Mouse (Mus musculus): ENCODE data around the gene Vmn1r87. TPM values are rescaled to one million over a fixed set of nuclear protein-coding genes. Genes with fewer than 3 reads are reported as not detected.
"Not testable (repeated sequence)": the region's sequence is repeated elsewhere in the genome, so short reads cannot be mapped to it uniquely, and the experiment has no call there.

Vmn1r87 gene
- total RNA-seq (2021): not detected
- long read RNA-seq, experiment 1: 0 reads
- long read RNA-seq, experiment 2: 0 reads

GRCm38 (mm10) chr7:13140057-13140456 is at the start of gene Vmn1r87:
Gene Vmn1r87, minus strand, starts transcription at chr7:13140157.
- DNase-seq: no peak

- DNase-seq: no peak
Observed at GRCm38 (mm10) chr7:13159268-13159667, 19.3 kb upstream of the Vmn1r87 start, which contains the start of gene Vmn1r88. Gene Vmn1r88, plus strand, starts transcription at chr7:13159568.

GRCm38 (mm10) chr7:13137340-13137739 is 2.6 kb downstream of the Vmn1r87 start:
- DNase-seq: no peak

GRCm38 (mm10) chr7:13131856-13132255 is 8.1 kb downstream of the Vmn1r87 start:
- DNase-seq: no peak

- DNase-seq: not testable (repeated sequence)
Observed at GRCm38 (mm10) chr7:13123554-13124153, 16.3 kb downstream of the Vmn1r87 start.

- DNase-seq: no peak
Observed at GRCm38 (mm10) chr7:13119817-13120216, 20.1 kb downstream of the Vmn1r87 start, which contains the start of gene Vmn1r86. Gene Vmn1r86, minus strand, starts transcription at chr7:13119917.

GRCm38 (mm10) chr7:13095073-13095472 is 44.9 kb downstream of the Vmn1r87 start, which contains the start of gene Vmn1r85:
Gene Vmn1r85, minus strand, starts transcription at chr7:13095173.
- DNase-seq: no peak

Other genes starting within 250 kb of the Vmn1r87 start
- gene Zscan22, start 242.3 kb downstream of the Vmn1r87 start, total RNA-seq (2021): 1 to 10 TPM; 2.9 to 4.5 TPM
- 100 to 1,000 TPM; 858 to 886 TPM for gene Rps5, start 217.9 kb downstream of the Vmn1r87 start, total RNA-seq (2021)
- under 1 TPM; 0.26 to 0.34 TPM for gene Rnf225, start 212.7 kb downstream of the Vmn1r87 start, total RNA-seq (2021)
- gene Zfp324, start 174.3 kb downstream of the Vmn1r87 start, total RNA-seq (2021): 1 to 10 TPM; 2.8 to 4.8 TPM
- gene Zfp446, start 162.3 kb downstream of the Vmn1r87 start, total RNA-seq (2021): 1 to 10 TPM; 2.1 to 3.8 TPM
- under 1 TPM in 1 of 2 experiments, not detected in 1; 0.16 TPM for gene Slc27a5, start 142.0 kb downstream of the Vmn1r87 start, total RNA-seq (2021)
- gene Trim28, start 141.0 kb downstream of the Vmn1r87 start, total RNA-seq (2021): 100 to 1,000 TPM; 118 to 161 TPM
- 1 to 10 TPM; 5.5 to 6.6 TPM for gene Zbtb45, start 130.1 kb downstream of the Vmn1r87 start, total RNA-seq (2021)
- 100 to 1,000 TPM; 114 to 123 TPM for gene Chmp2a, start 105.3 kb downstream of the Vmn1r87 start, total RNA-seq (2021)
- 100 to 1,000 TPM; 153 to 168 TPM for gene Ube2m, start 101.9 kb downstream of the Vmn1r87 start, total RNA-seq (2021)
- 1 to 10 TPM; 1.2 to 1.5 TPM for gene Mzf1, start 85.4 kb downstream of the Vmn1r87 start, total RNA-seq (2021)
- gene Vmn1r85, start 45.0 kb downstream of the Vmn1r87 start, total RNA-seq (2021): not detected
- not detected for gene Vmn1r86, start 20.2 kb downstream of the Vmn1r87 start, total RNA-seq (2021)
- under 1 TPM; 0.07 to 0.11 TPM for gene Vmn1r88, start 19.4 kb upstream of the Vmn1r87 start, total RNA-seq (2021)
- gene Vmn1r89, start 72.9 kb upstream of the Vmn1r87 start, total RNA-seq (2021): not detected
- 10 to 100 TPM in 1 of 2 experiments, 1 to 10 TPM in 1; 9.6 to 16.5 TPM for gene Lig1, start 137.1 kb upstream of the Vmn1r87 start, total RNA-seq (2021)
- gene Zswim9, start 138.6 kb upstream of the Vmn1r87 start, total RNA-seq (2021): 1 to 10 TPM; 5.4 to 7.0 TPM
- gene Pla2g4c, start 184.5 kb upstream of the Vmn1r87 start, total RNA-seq (2021): under 1 TPM in 1 of 2 experiments, not detected in 1; 0.43 TPM

Measured in gastrocnemius, postnatal 10 days (tissue).